Mouse (Mus musculus) heart, adult 2 months (tissue): Measurements from ENCODE around the gene Stmnd1.

Source experiments
- EP300 ChIP-seq: fragments of 200-500 bp; IDR thresholded peaks from 2 replicates; pipeline ENCODE4 v1.6.1; 2011; ENCODE audit warnings: low read depth, low read length, control low read depth; ENCODE audit not compliant: insufficient read depth
- POLR2A ChIP-seq: fragments of 200-500 bp; IDR thresholded peaks from 2 replicates; pipeline ENCODE4 v1.6.1; 2011; ENCODE audit warnings: mild to moderate bottlenecking, low read depth, low read length, control low read depth; ENCODE audit not compliant: insufficient read depth

DNA sequence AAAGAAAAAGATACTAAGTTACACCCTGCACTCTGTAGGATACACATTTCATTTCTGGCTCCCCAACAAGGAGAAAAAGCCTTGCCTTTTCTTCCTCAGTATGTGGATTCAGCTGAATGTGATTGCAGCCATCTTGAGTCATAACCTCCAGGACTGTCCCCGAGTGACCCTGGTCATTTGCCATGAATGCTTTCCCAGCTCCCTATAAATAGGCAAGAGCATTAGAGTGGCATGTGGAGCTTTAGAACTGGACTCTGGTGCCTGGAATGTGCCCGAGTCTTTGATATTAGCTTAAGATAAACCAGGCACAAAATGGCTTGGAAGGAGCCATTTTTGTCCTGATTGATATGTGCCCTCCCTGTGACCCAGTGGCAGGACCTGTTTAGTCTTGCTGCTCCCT is 46.6 kb upstream of the Stmnd1 start:
- TF ChIP-seq POLR2A (no peak), EP300 (0 out of 2 replicates have a peak, but pooled peaks have one; percentile 37)
